Mouse (Mus musculus) kidney, postnatal 10 days (tissue): ENCODE data around the gene Rnase13.
A peak's percentile ranks its signal among the peaks of the same experiment; 100 is the strongest.
"Not testable (repeated sequence)": the region's sequence is repeated elsewhere in the genome, so short reads cannot be mapped to it uniquely, and the experiment has no call there.

Experiments used
- DNase-seq: peaks from one replicate; pipeline ENCODE4 v3.0.0; 2021; ENCODE audit warnings: mixed read lengths

Gene Rnase13

GRCm38 (mm10) chr14:51922571-51922865 lies at the start of gene Rnase13:
Gene Rnase13, minus strand, starts transcription at chr14:51922773.
- no peak for DNase-seq

DNA sequence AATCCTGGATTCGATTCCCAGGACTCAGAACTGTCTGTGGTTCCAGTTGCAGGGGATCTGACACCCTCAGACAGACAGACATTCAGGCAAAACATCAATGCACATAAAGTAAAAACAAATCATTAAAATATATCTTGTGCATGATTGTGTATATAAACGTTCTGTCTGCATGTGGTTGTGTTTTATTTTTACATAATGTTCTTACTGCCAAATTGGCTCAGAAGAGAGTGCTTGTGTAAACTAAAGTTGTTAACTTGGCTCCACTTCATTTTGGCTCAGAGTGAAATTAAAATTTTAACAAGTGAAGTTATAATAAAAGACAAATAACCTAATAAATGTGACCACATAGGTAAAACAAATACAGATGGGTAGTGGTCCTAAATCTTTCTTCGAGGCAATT lies 44.8 kb upstream of the Rnase13 start:
- no peak for DNase-seq

- DNase-seq, result no peak
Observed at GRCm38 (mm10) chr14:51960316-51960715, 37.7 kb upstream of the Rnase13 start.

GRCm38 (mm10) chr14:51943336-51943735 lies 20.8 kb upstream of the Rnase13 start:
- DNase-seq, result no peak

- DNase-seq, result no peak
Observed at GRCm38 (mm10) chr14:51942236-51942635, 19.7 kb upstream of the Rnase13 start.

DNA sequence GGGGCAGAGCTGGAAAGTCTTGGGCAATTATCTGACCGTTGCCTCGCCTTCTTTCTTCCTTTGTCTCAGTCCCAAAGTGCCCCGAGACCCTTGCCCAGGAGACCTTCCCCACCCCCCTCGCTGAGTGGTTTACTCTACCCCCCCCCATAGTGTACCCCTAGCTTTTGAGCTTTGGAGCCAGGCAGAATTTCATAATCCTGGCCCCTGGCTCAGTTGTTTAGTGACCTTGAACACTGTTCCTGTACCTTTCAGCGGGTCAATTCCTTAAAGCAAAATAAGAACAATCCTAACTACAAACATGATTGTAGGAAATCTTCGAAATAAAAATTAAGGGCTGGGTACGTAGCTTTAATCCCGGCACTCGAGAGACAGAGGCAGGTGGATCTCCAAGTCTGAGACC lies 19.0 kb upstream of the Rnase13 start:
- DNase-seq, result no peak

DNA sequence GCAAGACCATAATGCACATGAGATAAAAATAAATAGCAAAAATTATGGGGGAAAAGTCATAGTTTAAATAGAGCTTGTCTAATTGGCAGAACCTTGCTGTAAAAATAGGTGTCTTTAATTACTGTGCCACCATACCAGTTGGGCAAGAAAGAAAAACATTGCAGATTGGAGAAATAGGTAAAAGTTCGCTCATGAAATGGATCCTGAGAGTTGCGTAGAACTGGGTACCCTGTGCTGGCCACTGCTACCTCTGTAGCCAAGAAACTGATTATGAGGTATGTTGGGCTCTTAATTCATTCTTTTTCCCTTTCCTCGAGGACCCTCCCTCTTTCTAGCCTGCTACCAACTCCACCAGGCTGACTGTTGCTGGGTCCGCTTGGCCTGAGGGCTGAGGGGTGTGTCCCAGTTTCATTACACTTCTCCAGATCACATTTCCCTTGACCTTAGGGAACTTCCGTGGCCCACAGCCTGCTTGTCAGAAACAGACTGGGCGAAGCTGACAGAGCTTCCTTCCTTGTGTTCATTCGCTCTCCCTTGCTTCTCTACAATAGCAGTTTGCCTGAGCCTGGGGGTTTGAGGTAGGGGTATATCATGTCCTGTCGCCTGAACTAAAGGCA lies 18.5 kb upstream of the Rnase13 start:
- peak; percentile 66 for DNase-seq

GRCm38 (mm10) chr14:51939005-51939404 lies 16.4 kb upstream of the Rnase13 start:
- no peak for DNase-seq

- no peak for DNase-seq
Observed at GRCm38 (mm10) chr14:51932092-51933020, 9.8 kb upstream of the Rnase13 start.

- peak; percentile 80 for DNase-seq
Observed at GRCm38 (mm10) chr14:51930824-51931223, 8.3 kb upstream of the Rnase13 start.

- no peak for DNase-seq
Observed at GRCm38 (mm10) chr14:51929968-51930367, 7.4 kb upstream of the Rnase13 start.

DNA sequence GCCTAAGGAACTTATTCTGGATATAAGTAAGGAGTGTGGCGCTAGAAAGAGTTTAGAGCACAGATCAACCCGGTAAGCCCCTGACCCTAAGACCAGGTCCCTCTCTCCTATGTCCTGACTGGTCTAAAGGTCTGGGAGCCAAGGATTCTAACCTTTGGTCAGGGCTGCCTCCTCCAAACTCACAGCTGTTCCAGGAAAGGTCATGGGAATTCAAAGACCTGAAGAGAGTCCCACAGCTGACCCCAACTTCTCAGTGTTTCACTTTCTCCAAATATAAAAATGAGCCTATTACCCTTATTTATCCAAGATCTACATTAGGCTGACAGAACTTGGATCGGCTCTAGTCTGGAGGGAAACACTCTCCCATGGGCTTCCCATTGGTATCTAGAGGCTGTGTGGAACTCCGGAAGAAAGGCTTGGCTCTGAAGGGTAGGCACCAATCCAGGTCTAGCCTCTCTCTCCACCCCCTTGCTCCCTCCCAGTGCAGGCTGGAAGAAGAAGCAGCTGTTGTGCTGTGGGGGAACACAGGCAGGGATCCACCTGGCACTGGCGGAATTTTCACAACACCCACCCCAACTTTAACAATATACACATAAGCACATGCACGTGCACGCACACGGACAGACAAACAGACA lies 6.9 kb upstream of the Rnase13 start:
- peak; percentile 67 for DNase-seq

DNA sequence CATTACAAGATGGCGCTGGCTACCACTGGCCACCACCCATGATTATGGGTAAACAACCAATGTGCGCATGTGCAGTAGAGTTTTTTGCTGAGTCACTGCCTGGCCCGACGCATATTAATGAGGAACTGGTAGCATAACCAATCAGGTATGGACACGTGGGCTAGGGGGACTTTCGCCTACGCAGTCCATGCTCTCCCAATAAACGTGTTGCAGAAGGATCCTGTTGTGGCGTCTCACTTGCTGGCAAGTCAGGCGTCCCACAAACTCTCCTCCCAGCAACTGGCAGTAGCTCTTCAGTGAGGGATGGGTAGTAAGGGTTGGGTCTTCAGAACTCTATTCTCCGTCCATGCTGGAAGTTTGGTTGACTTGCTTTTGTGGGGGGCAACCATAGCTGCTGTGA lies 4.4 kb upstream of the Rnase13 start:
- not testable (repeated sequence) for DNase-seq

- DNase-seq, result no peak
Observed at GRCm38 (mm10) chr14:51923492-51923891, 919 bp upstream of the Rnase13 start.

DNA sequence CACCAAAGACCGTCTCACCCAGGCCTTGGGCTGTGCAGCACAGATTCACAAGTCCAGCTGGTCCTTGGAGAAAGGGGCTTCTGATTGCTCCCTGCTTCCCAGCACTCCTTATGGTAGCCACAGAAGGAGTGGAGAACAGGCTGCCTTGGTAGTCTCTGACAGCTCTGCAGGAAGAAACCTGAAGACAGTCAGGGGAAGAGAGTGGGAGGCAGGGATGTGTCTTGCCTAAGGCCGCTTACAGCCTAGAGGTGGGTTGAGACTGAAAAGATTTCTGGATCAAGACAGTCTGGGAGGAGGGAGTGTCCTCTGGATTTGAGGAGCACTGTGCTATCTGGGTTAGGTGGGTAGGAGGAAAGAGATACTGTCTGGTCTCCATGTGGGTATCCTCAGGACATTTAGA lies 337 bp upstream of the Rnase13 start:
- no peak for DNase-seq

- peak; percentile 51 for DNase-seq
Observed at GRCm38 (mm10) chr14:51921759-51922570, 608 bp downstream of the Rnase13 start.

GRCm38 (mm10) chr14:51918966-51919365 lies 3.6 kb downstream of the Rnase13 start:
- DNase-seq, result no peak

DNA sequence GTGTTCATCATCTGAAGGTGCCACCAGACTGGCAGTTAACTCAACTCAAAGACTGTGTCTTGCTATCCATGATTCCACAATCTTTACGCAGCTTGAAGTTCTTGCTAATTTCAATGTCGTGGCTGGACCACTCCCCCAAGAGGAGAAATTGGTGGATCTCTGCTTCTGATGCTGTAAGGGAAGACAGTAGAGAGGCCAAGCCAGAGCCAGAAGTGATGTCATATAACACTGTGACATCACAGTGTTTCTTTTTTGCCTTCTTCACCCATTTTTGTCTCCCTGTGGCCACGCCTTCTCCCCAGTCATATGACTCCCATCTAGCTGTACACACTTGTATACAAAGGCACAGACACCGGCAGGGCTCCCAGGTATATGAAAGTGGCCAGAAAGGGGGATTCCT lies 4.4 kb downstream of the Rnase13 start, which contains the start of gene Tppp2:
Tppp2 (plus strand) TSS at position 301 of the 400 bp plus-strand sequence.
- DNase-seq, result no peak

- DNase-seq, result no peak
Observed at GRCm38 (mm10) chr14:51916539-51916938, 6.0 kb downstream of the Rnase13 start.

GRCm38 (mm10) chr14:51915030-51915429 lies 7.5 kb downstream of the Rnase13 start:
- DNase-seq, result no peak

- DNase-seq, result peak; percentile 85
Observed at GRCm38 (mm10) chr14:51913960-51914762, 8.4 kb downstream of the Rnase13 start, which contains the start of gene Ndrg2. Gene Ndrg2, minus strand, starts transcription at chr14:51914158.
